Comparison of ENCODE assay signal across 9 mouse cellular contexts in the genomic region with DNA sequence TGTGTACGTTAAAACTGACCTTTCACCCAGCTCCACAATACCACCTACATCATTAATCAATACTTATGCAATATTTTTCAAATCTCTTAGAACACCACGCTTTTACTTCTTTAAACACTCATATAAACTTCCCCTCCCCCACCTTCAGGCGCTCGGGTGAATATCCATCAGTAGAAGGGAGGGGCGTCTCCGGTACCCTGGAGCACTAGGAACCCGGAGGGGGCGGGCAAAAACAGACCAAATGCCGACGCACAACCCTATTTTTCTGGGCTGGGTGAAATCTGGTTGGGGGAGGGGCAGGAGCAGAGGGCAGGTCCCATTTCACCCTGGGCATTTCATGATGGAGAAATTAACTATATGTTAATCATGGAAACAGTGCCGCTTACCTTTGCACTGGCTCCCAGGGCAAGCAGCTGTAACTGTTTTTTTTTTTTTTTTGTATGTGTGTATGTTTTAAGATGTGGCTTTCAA. TPM values are rescaled to one million over a fixed set of nuclear protein-coding genes. Genes with fewer than 3 reads are reported as not detected.
DNase-seq lines count a peak whose midpoint lies in the region; ATAC-seq lines count a peak whose summit lies in the region.
"Had no signal": no experiment of that assay in that cellular context is flagged by ENCODE, and none has a peak within 500 bp of the region (broad histone marks: within the 10 kb centered on the region; RNA-seq: fewer than 3 reads in every experiment).

A gene (minus strand): TSS at position 421 of the 471 bp plus-strand sequence.

- H3K27me3 ChIP-seq in intestine, embryonic 14.5 days (replicated peaks; ENCODE audit: control insufficient read depth, insufficient read depth, low read length): peaks cover 12% of the 10 kb centered on the region; the same call in 1 of the 2 replicates

- peak within 1 kb of the TSS; percentile 95; the same call in 1 of the 2 replicates for H3K27ac ChIP-seq in intestine, embryonic 14.5 days (ENCODE audit: low read depth)

- peak within 1 kb of the TSS; percentile 68 for H3K4me3 ChIP-seq in intestine, embryonic 14.5 days (ENCODE audit: low read depth, low read length)

- no peaks in the 10 kb centered on the region for H3K36me3 ChIP-seq in intestine, embryonic 14.5 days (ENCODE audit: control insufficient read depth, insufficient read depth, low read length)

- H3K9ac ChIP-seq in intestine, embryonic 14.5 days (ENCODE audit: low read length): peak within 1 kb of the TSS; percentile 89

- WGBS in intestine, embryonic 14.5 days: under 1% methylated on average over 11 of the region's 11 CpGs

- H3K9me3 ChIP-seq in intestine, embryonic 14.5 days (ENCODE audit: control insufficient read depth, low read length): no peaks in the 10 kb centered on the region

- DNase-seq in embryo, embryonic 11 days: peak; percentile 74
- no peak for DNase-seq in embryo, embryonic 9.5 days (ENCODE audit: extremely low spot score)
- DNase-seq in retina, embryonic 14.5 days (ENCODE audit: low spot score): peak; percentile 49
- DNase-seq in retina, postnatal 1 day: no peak
- no peak for DNase-seq in intestine, embryonic 14.5 days (ENCODE audit: low spot score)
- peak; percentile 21 for DNase-seq in naive thymus-derived CD4-positive, alpha-beta T cell, adult 2 months (ENCODE audit: low read depth)
- DNase-seq in right cerebral cortex, adult 18-20 months: no peak
- DNase-seq in adrenal gland, adult 2 months: no peak

- no peak for ATAC-seq in intestine, embryonic 14.5 days (replicated peaks; ENCODE audit: low FRiP score, low TSS enrichment, low read depth)

- peaks cover 9% of the 10 kb centered on the region for H3K4me1 ChIP-seq in intestine, embryonic 14.5 days (replicated peaks; ENCODE audit: control insufficient read depth, insufficient read depth, low read length)

- H3K4me2 ChIP-seq in intestine, embryonic 14.5 days (ENCODE audit: low read length): peak within 1 kb of the TSS; percentile 100

RNA-seq across cellular contexts. Expression of the gene that starts here (rescaled TPM):
- polyA plus RNA-seq in intestine, embryonic 14.5 days (2014; fragmentation: Nextera tagmentation; extraction: Ambion mirVana): not detected in 2 replicates
- total RNA-seq in adrenal gland, adult 2 months (2021): not detected
- not detected in 2 replicates for polyA plus RNA-seq in adrenal gland, adult 2 months (2012; rRNA removed)
- polyA plus RNA-seq: C2C12 had no signal

Comparison
In these comparisons a context has a peak if more than half of its experiments do, and no peak if none do; other contexts are left out.
1. DNase-seq: peak in embryo, embryonic 11 days (single experiment), retina, embryonic 14.5 days (single experiment) and naive thymus-derived CD4-positive, alpha-beta T cell, adult 2 months (single experiment); none in embryo, embryonic 9.5 days (single experiment), retina, postnatal 1 day (single experiment), intestine, embryonic 14.5 days (single experiment), right cerebral cortex, adult 18-20 months (single experiment) and adrenal gland, adult 2 months (single experiment).